Comparison of ENCODE assay signal across 8 mouse cellular contexts in genomic region chr19:5871273-5871672, GRCm38 (mm10). TPM values are rescaled to one million over a fixed set of nuclear protein-coding genes. Genes with fewer than 3 reads are reported as not detected.
DNase-seq lines count a peak whose midpoint lies in the region; ATAC-seq lines count a peak whose summit lies in the region.

No protein-coding gene starts in this region.

- H3K9me3 ChIP-seq in heart, embryonic 10.5 days = no peaks in the 10 kb centered on the region
- H3K9me3 ChIP-seq in forebrain, embryonic 12.5 days = no peaks in the 10 kb centered on the region

- peak overlapping the region; percentile 85 for H3K27ac ChIP-seq in heart, embryonic 10.5 days
- peak overlapping the region; percentile 60 for H3K27ac ChIP-seq in forebrain, embryonic 12.5 days

- intact Hi-C loops in heart, postnatal 25 days (cut with DNase I) = no loop called here

- peaks cover 50% of the 10 kb centered on the region for H3K36me3 ChIP-seq in heart, embryonic 10.5 days
- H3K36me3 ChIP-seq in forebrain, embryonic 12.5 days (replicated peaks) = peaks cover 47% of the 10 kb centered on the region

- ATAC-seq in forebrain, embryonic 12.5 days (ENCODE audit: low FRiP score) = peak; percentile 42; the same call in 1 of the 2 replicates
- no peak for ATAC-seq in megakaryocyte progenitor cell, adult 5-6 weeks (replicated peaks; ENCODE audit: poor library complexity)

- peak overlapping the region; percentile 54 for H3K9ac ChIP-seq in forebrain, embryonic 12.5 days

- WGBS in heart, embryonic 10.5 days = 2% methylated on average over 7 of the region's 7 CpGs
- 16% methylated on average over 6 of the region's 7 CpGs for WGBS in forebrain, embryonic 12.5 days

- H3K4me3 ChIP-seq in heart, embryonic 10.5 days = peak overlapping the region; percentile 44
- no peak overlapping the region; the same call in 1 of the 2 replicates for H3K4me3 ChIP-seq in forebrain, embryonic 12.5 days (replicated peaks)

- no peaks in the 10 kb centered on the region for H3K27me3 ChIP-seq in heart, embryonic 10.5 days (ENCODE audit: insufficient read depth, poor library complexity, severe bottlenecking)
- H3K27me3 ChIP-seq in forebrain, embryonic 12.5 days = no peaks in the 10 kb centered on the region

- peak; percentile 93 for DNase-seq in heart, embryonic 10.5 days (ENCODE audit: low spot score)
- no peak for DNase-seq in heart, postnatal 25 days (ENCODE audit: low spot score)
- DNase-seq in kidney, postnatal 25 days = peak; percentile 39 to 64
- DNase-seq in mesoderm, embryonic 11.5 days (ENCODE audit: low read depth, low spot score) = peak; percentile 75
- peak; percentile 71 to 85 for DNase-seq in thymus, postnatal 36 days
- DNase-seq in left cerebral cortex, adult 11 months (ENCODE audit: low spot score) = no peak

- H3K4me2 ChIP-seq in forebrain, embryonic 12.5 days = peak overlapping the region; percentile 28; the same call in 1 of the 2 replicates

- H3K4me1 ChIP-seq in heart, embryonic 10.5 days = peaks cover 61% of the 10 kb centered on the region
- peaks cover 42% of the 10 kb centered on the region for H3K4me1 ChIP-seq in forebrain, embryonic 12.5 days

RNA-seq across cellular contexts. Expression of gene Frmd8, which starts 3.8 kb away (rescaled TPM):
- polyA plus RNA-seq in heart, embryonic 10.5 days (2016; fragmentation: Nextera tagmentation; extraction: Ambion mirVana) = 40.6 and 46.3 TPM in 2 replicates
- 10 to 100 TPM in 1 of 2 experiments, 1 to 10 TPM in 1; 8.9 to 11.1 TPM for total RNA-seq in heart, postnatal 25 days (2021)
- polyA plus RNA-seq in forebrain, embryonic 12.5 days (2016; fragmentation: Nextera tagmentation; extraction: Ambion mirVana) = 25.6 and 25.9 TPM in 2 replicates
- 15.7 and 16.3 TPM in 2 replicates for total RNA-seq in megakaryocyte progenitor cell, adult 5-6 weeks (2015)
- 16.2 and 17.7 TPM in 2 replicates for total RNA-seq in megakaryocyte progenitor cell, adult 5-6 weeks (2017)

RNA-seq across cellular contexts. Expression of gene Slc25a45, which starts 6.3 kb away (rescaled TPM):
- 2.1 and 2.5 TPM in 2 replicates for polyA plus RNA-seq in heart, embryonic 10.5 days (2016; fragmentation: Nextera tagmentation; extraction: Ambion mirVana)
- total RNA-seq in heart, postnatal 25 days (2021) = 1 to 10 TPM; 3.5 to 4.1 TPM
- 1.3 and 1.8 TPM in 2 replicates for polyA plus RNA-seq in forebrain, embryonic 12.5 days (2016; fragmentation: Nextera tagmentation; extraction: Ambion mirVana)
- total RNA-seq in megakaryocyte progenitor cell, adult 5-6 weeks (2015) = 28.7 and 30.5 TPM in 2 replicates
- total RNA-seq in megakaryocyte progenitor cell, adult 5-6 weeks (2017) = 30.2 and 39.5 TPM in 2 replicates

RNA-seq across cellular contexts. Expression of gene Tigd3, which starts 22.7 kb away (rescaled TPM):
- polyA plus RNA-seq in heart, embryonic 10.5 days (2016; fragmentation: Nextera tagmentation; extraction: Ambion mirVana) = 2.4 and 2.9 TPM in 2 replicates
- total RNA-seq in heart, postnatal 25 days (2021) = under 1 TPM; 0.22 to 0.68 TPM
- 11.1 and 12.8 TPM in 2 replicates for polyA plus RNA-seq in forebrain, embryonic 12.5 days (2016; fragmentation: Nextera tagmentation; extraction: Ambion mirVana)
- total RNA-seq in megakaryocyte progenitor cell, adult 5-6 weeks (2015) = 0.32 and 0.81 TPM in 2 replicates
- 1.5 and 2.8 TPM in 2 replicates for total RNA-seq in megakaryocyte progenitor cell, adult 5-6 weeks (2017)

RNA-seq across cellular contexts. Expression of gene Dpf2, which starts 41.5 kb away (rescaled TPM):
- polyA plus RNA-seq in heart, embryonic 10.5 days (2016; fragmentation: Nextera tagmentation; extraction: Ambion mirVana) = 134 and 150 TPM in 2 replicates
- total RNA-seq in heart, postnatal 25 days (2021) = 10 to 100 TPM; 87.4 to 96.1 TPM
- polyA plus RNA-seq in forebrain, embryonic 12.5 days (2016; fragmentation: Nextera tagmentation; extraction: Ambion mirVana) = 184 and 203 TPM in 2 replicates
- 47.6 and 50.3 TPM in 2 replicates for total RNA-seq in megakaryocyte progenitor cell, adult 5-6 weeks (2015)
- total RNA-seq in megakaryocyte progenitor cell, adult 5-6 weeks (2017) = 65.1 and 83.0 TPM in 2 replicates

RNA-seq across cellular contexts. Expression of gene Cdc42ep2, which starts 53.3 kb away (rescaled TPM):
- 5.9 and 7.4 TPM in 2 replicates for polyA plus RNA-seq in heart, embryonic 10.5 days (2016; fragmentation: Nextera tagmentation; extraction: Ambion mirVana)
- 1 to 10 TPM; 9.1 to 9.8 TPM for total RNA-seq in heart, postnatal 25 days (2021)
- 2.2 TPM in 2 replicates for polyA plus RNA-seq in forebrain, embryonic 12.5 days (2016; fragmentation: Nextera tagmentation; extraction: Ambion mirVana)
- total RNA-seq in megakaryocyte progenitor cell, adult 5-6 weeks (2015) = not detected in 2 replicates
- total RNA-seq in megakaryocyte progenitor cell, adult 5-6 weeks (2017) = 0.07 TPM in 1 of 2 replicates, not detected in the other

Comparison
In these comparisons a context has a peak if more than half of its experiments do, and no peak if none do; other contexts are left out.
1. DNase-seq: peak in heart, embryonic 10.5 days (single experiment), kidney, postnatal 25 days (2 of 2), mesoderm, embryonic 11.5 days (single experiment) and thymus, postnatal 36 days (2 of 2); none in heart, postnatal 25 days (single experiment) and left cerebral cortex, adult 11 months (single experiment).
2. RNA of gene Slc25a45, which starts 6.3 kb away (total RNA-seq): 28.7 to 39.5 TPM in megakaryocyte progenitor cell, adult 5-6 weeks; 3.5 to 4.1 TPM in heart, postnatal 25 days; every median in the first group is over 4 times any median in the second.